Comparison of ENCODE assay signal across 17 mouse cellular contexts in the genomic region with DNA sequence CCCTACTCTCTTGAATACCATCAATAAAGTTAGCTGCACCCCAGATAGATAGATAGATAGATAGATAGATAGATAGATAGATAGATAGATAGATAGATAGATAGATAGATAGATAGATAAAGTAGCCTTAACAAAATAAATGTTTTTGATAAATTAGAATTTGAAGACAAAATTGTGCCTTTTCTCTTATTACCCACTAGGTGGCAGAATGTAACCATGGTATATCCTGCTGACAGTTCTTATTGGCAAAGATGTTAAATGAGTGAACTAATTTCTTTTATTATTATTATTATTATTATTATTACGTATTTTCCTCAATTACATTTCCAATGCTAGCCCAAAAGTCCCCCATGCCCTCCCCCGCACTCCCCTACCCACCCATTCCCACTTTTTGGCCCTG. TPM values are rescaled to one million over a fixed set of nuclear protein-coding genes. Genes with fewer than 3 reads are reported as not detected.
A peak's percentile ranks its signal among the peaks of the same experiment; 100 is the strongest.
DNase-seq lines count a peak whose midpoint lies in the region; ATAC-seq and TF ChIP-seq lines count a peak whose summit lies in the region.
"Not testable (repeated sequence)": the region's sequence is repeated elsewhere in the genome, so short reads cannot be mapped to it uniquely, and the experiment has no call there.
"Had no signal": no experiment of that assay in that cellular context is flagged by ENCODE, and none has a peak within 500 bp of the region (broad histone marks: within the 10 kb centered on the region; RNA-seq: fewer than 3 reads in every experiment).

No protein-coding gene starts in this region.

- H3K4me3 ChIP-seq in heart, postnatal 0 days (ENCODE audit: low read depth, low read length); left cerebral cortex, adult 2 months; lung, postnatal 0 days (ENCODE audit: low read depth, low read length): not testable (repeated sequence)

- intact Hi-C loops in left cerebral cortex, adult 2 months (cut with DNase I) = loop anchor here (5.0 kb wide), 6 partner anchors 123 to 758 kb away; partner anchors contain the start of genes Klhl24 and Parl

- 26% methylated on average over 2 of the region's 2 CpGs for WGBS in heart, postnatal 0 days
- 38% methylated on average over 2 of the region's 2 CpGs for WGBS in lung, postnatal 0 days

- not testable (repeated sequence) for H3K9ac ChIP-seq in heart, postnatal 0 days (replicated peaks; ENCODE audit: low read depth, low read length); lung, postnatal 0 days (replicated peaks; ENCODE audit: low read depth)

- H3K9me3 ChIP-seq in heart, postnatal 0 days (replicated peaks; ENCODE audit: control insufficient read depth, low read length); lung, postnatal 0 days (ENCODE audit: low read length): not testable (repeated sequence)

- H3K4me1 ChIP-seq in heart, postnatal 0 days (ENCODE audit: control insufficient read depth, insufficient read depth); lung, postnatal 0 days (ENCODE audit: insufficient read depth, low read depth, low read length): not testable (repeated sequence)

- TF ChIP-seq CTCF in heart, postnatal 0 days (IDR thresholded peaks at IDR 0.05; ENCODE audit: low read depth) = peak; percentile 57
- peak; percentile 62 for TF ChIP-seq CTCF in left cerebral cortex, adult 2 months (IDR thresholded peaks at IDR 0.05)
- peak; percentile 61 for TF ChIP-seq CTCF in lung, postnatal 0 days (IDR thresholded peaks at IDR 0.05)

- not testable (repeated sequence) for H3K36me3 ChIP-seq in heart, postnatal 0 days (replicated peaks; ENCODE audit: control insufficient read depth, insufficient read depth, low read length); lung, postnatal 0 days (ENCODE audit: insufficient read depth, low read length)

- H3K27me3 ChIP-seq in heart, postnatal 0 days (ENCODE audit: control insufficient read depth, insufficient read depth, low read length); lung, postnatal 0 days (replicated peaks; ENCODE audit: insufficient read depth, low read length): not testable (repeated sequence)

- DNase-seq in A20 (ENCODE audit: low read depth, low spot score) (peak; percentile 9), MN1 (ENCODE audit: low spot score) (peak; percentile 7)
- DNase-seq in embryo, embryonic 10.5 days (ENCODE audit: low spot score) = peak; percentile 6
- peak; percentile 57 for DNase-seq in heart, postnatal 0 days (ENCODE audit: low spot score)
- DNase-seq in left cerebral cortex, adult 2 months (ENCODE audit: extremely low spot score in 1 of 2, low spot score in 2 of 2) = not testable (repeated sequence)
- DNase-seq in lung, postnatal 0 days (ENCODE audit: low spot score) = peak; percentile 64
- peak; percentile 73 for DNase-seq in retina, embryonic 14.5 days (ENCODE audit: low spot score)

- H3K27ac ChIP-seq in heart, postnatal 0 days (ENCODE audit: low read depth); left cerebral cortex, adult 2 months; lung, postnatal 0 days (ENCODE audit: low read length): not testable (repeated sequence)

- TF ChIP-seq EP300 in heart, postnatal 0 days (IDR thresholded peaks at IDR 0.05; ENCODE audit: low read depth); lung, postnatal 0 days (IDR thresholded peaks at IDR 0.05): not testable (repeated sequence)

- ATAC-seq in heart, postnatal 0 days (ENCODE audit: insufficient read depth, low read depth); lung, postnatal 0 days: not testable (repeated sequence)

- not testable (repeated sequence) for H3K4me2 ChIP-seq in heart, postnatal 0 days (ENCODE audit: low read depth, low read length); lung, postnatal 0 days (replicated peaks; ENCODE audit: low read depth, low read length)

RNA-seq across cellular contexts. Expression of gene Lamp3, which starts 18.0 kb away (rescaled TPM):
- not detected in 2 replicates for total RNA-seq in heart, postnatal 0 days (2014; rRNA removed; ENCODE audit: low replicate concordance)
- polyA plus RNA-seq in heart, postnatal 0 days (2015; fragmentation: Nextera tagmentation; extraction: Ambion mirVana) = 0.04 and 0.08 TPM in 2 replicates
- under 1 TPM; 0.09 to 0.16 TPM for total RNA-seq in left cerebral cortex, adult 2 months (2021)
- 145 and 188 TPM in 2 replicates for polyA plus RNA-seq in lung, postnatal 0 days (2015; fragmentation: Nextera tagmentation; extraction: Ambion mirVana)
- total RNA-seq: layer of hippocampus, postnatal 10 days; megakaryocyte-erythroid progenitor cell, adult 5-6 weeks had no signal
- polyA plus RNA-seq: C2C12; embryonic facial prominence, embryonic 15.5 days; gonadal fat pad, adult 2 months; hindbrain, embryonic 12.5 days; kidney, embryonic 14.5 days; limb, embryonic 11.5 days; midbrain, embryonic 16.5 days; small intestine, adult 2 months had no signal

RNA-seq across cellular contexts. Expression of gene B3gnt5, which starts 35.9 kb away (rescaled TPM):
- total RNA-seq in heart, postnatal 0 days (2014; rRNA removed; ENCODE audit: low replicate concordance) = 11.4 and 13.4 TPM in 2 replicates
- 2.8 and 4.5 TPM in 2 replicates for polyA plus RNA-seq in heart, postnatal 0 days (2015; fragmentation: Nextera tagmentation; extraction: Ambion mirVana)
- total RNA-seq in left cerebral cortex, adult 2 months (2021) = under 1 TPM; 0.56 to 0.81 TPM
- polyA plus RNA-seq in lung, postnatal 0 days (2015; fragmentation: Nextera tagmentation; extraction: Ambion mirVana) = 3.4 and 4.7 TPM in 2 replicates
